Mouse (Mus musculus) T-helper 1 cell (primary cell): ENCODE data around the gene Samd13.

Source experiments
- in situ Hi-C: fragments of 300-600 bp; cut with MboI, MseI; formaldehyde crosslinking; loops from one replicate; pipeline ENCODE4 v1.15.1; 2025; ENCODE audit warnings: high pct_unique_total_duplicates

Samd13 gene

GRCm38 (mm10) chr3:146671121-146671520 lies 14.3 kb downstream of the Samd13 start:
- in situ Hi-C loops, result no loop called here

- in situ Hi-C loops, result loop anchor here (10.0 kb wide), 1 partner anchor 277 kb away; no protein-coding TSS in a partner anchor
Observed at GRCm38 (mm10) chr3:146661907-146662306, 23.5 kb downstream of the Samd13 start.

GRCm38 (mm10) chr3:146661001-146661400 lies 24.4 kb downstream of the Samd13 start:
- in situ Hi-C loops, result loop anchor here (10.0 kb wide), 1 partner anchor 276 kb away; no protein-coding TSS in a partner anchor

- in situ Hi-C loops, result no loop called here
Observed at GRCm38 (mm10) chr3:146659321-146659720, 26.1 kb downstream of the Samd13 start.

GRCm38 (mm10) chr3:146658061-146658639 lies 27.2 kb downstream of the Samd13 start:
- in situ Hi-C loops, result no loop called here

- in situ Hi-C loops, result no loop called here
Observed at GRCm38 (mm10) chr3:146657433-146657832, 28.0 kb downstream of the Samd13 start.

- in situ Hi-C loops, result no loop called here
Observed at GRCm38 (mm10) chr3:146655111-146655577, 30.2 kb downstream of the Samd13 start.

GRCm38 (mm10) chr3:146653692-146654091 lies 31.7 kb downstream of the Samd13 start:
- in situ Hi-C loops, result no loop called here

GRCm38 (mm10) chr3:146652431-146652830 lies 33.0 kb downstream of the Samd13 start:
- in situ Hi-C loops, result no loop called here

GRCm38 (mm10) chr3:146651217-146651616 lies 34.2 kb downstream of the Samd13 start, which contains the start of gene 4930503B20Rik:
Gene 4930503B20Rik (minus strand): TSS chr3:146651317.
- in situ Hi-C loops, result no loop called here

- in situ Hi-C loops, result no loop called here
Observed at GRCm38 (mm10) chr3:146650716-146651115, 34.7 kb downstream of the Samd13 start.

- in situ Hi-C loops, result no loop called here
Observed at GRCm38 (mm10) chr3:146649311-146649894, 36.0 kb downstream of the Samd13 start.

GRCm38 (mm10) chr3:146641818-146642427 lies 43.5 kb downstream of the Samd13 start:
- in situ Hi-C loops, result no loop called here

- in situ Hi-C loops, result no loop called here
Observed at GRCm38 (mm10) chr3:146632506-146632905, 52.9 kb downstream of the Samd13 start.

GRCm38 (mm10) chr3:146628227-146628982 lies 57.0 kb downstream of the Samd13 start:
- in situ Hi-C loops, result no loop called here

GRCm38 (mm10) chr3:146625766-146626165 lies 59.6 kb downstream of the Samd13 start:
- in situ Hi-C loops, result no loop called here

GRCm38 (mm10) chr3:146621966-146622365 lies 63.4 kb downstream of the Samd13 start:
- in situ Hi-C loops, result no loop called here

- in situ Hi-C loops, result no loop called here
Observed at GRCm38 (mm10) chr3:146620555-146621249, 64.7 kb downstream of the Samd13 start.

- in situ Hi-C loops, result no loop called here
Observed at GRCm38 (mm10) chr3:146620101-146620500, 65.3 kb downstream of the Samd13 start.

- in situ Hi-C loops, result no loop called here
Observed at GRCm38 (mm10) chr3:146618357-146618756, 67.0 kb downstream of the Samd13 start.

- in situ Hi-C loops, result no loop called here
Observed at GRCm38 (mm10) chr3:146617946-146618345, 67.4 kb downstream of the Samd13 start.
